Mouse (Mus musculus): Measurements from ENCODE around the gene Cyp4b1. TPM values are rescaled to one million over a fixed set of nuclear protein-coding genes. Genes with fewer than 3 reads are reported as not detected.
"Not testable (repeated sequence)": the region's sequence is repeated elsewhere in the genome, so short reads cannot be mapped to it uniquely, and the experiment has no call there.

The Cyp4b1 gene
- 0.72 and 0.89 TPM in 2 replicates for polyA plus RNA-seq (2012; rRNA removed)

DNA sequence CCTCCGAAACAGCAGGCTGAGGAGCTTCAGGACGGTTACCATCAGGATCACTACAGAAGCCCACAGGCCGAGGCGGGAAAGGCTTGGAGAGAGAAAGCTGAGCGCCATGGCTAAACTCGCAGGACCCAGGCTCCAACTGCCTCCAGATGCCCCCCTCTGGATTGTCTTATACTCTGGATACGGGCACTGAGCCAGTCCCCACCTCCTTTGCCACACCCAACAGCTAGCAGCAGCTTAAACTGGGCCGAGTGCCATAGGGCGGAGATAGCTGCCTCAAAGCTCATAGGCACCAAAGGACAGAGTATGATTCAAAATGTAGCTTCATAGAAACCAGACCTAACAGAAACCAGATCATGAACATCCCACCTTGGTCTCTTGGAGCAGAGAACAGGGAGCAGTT is at the start of gene Cyp4b1:
Gene Cyp4b1 (minus strand): TSS at position 144 of the 400 bp plus-strand sequence.
- TF ChIP-seq CTCF (IDR thresholded peaks at IDR 0.05; ENCODE audit: borderline replicate concordance, extremely low read depth, insufficient read depth, insufficient read length) (no peak), POLR2A (IDR thresholded peaks at IDR 0.05; ENCODE audit: borderline replicate concordance, extremely low read depth, insufficient read depth, insufficient read length, poor library complexity, severe bottlenecking) (no peak)
- DNase-seq (ENCODE audit: low read depth) = peak; percentile 7

DNA sequence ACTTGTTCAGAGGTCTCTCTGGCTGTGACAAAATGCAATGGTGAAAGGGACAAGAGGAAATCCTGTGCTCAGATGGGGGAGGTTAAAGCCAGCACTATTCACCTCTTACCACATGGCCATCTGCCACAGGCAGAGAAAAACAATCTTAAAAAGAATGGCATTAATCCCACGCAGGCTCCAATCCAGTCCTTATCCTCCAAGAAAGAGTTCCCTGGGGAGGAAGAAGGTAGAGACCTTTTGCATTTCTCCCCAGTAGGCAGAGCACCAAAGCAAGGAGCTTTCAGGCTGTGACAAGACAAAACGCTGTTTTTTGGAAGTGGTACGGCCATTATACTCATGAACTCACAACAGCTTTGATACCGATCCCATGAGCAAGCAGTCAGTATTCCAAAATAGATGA is 38.8 kb upstream of the Cyp4b1 start:
- no peak for DNase-seq (ENCODE audit: low read depth)
- TF ChIP-seq POLR2A (IDR thresholded peaks at IDR 0.05; ENCODE audit: borderline replicate concordance, extremely low read depth, insufficient read depth, insufficient read length, poor library complexity, severe bottlenecking) (no peak), CTCF (IDR thresholded peaks at IDR 0.05; ENCODE audit: borderline replicate concordance, extremely low read depth, insufficient read depth, insufficient read length) (no peak)

DNA sequence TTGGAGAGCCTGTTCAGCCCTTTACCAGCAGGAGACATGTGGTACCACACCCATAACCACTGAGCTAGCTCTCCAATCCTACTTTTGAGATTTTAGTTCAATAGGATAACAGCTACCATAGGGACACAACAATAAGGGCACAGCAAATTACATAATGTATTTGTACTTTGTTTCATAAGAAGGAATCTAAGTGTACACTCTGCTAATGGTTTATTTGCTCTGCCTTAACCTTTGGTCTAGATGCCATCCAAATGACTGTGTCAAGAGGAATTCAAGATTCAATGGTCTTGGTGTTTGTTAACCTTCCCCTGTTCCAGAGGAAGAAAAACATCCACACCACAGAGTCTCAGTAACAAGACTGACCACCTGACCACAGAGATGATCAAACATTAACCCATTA is 11.7 kb upstream of the Cyp4b1 start:
- TF ChIP-seq CTCF (IDR thresholded peaks at IDR 0.05; ENCODE audit: borderline replicate concordance, extremely low read depth, insufficient read depth, insufficient read length) (no peak), POLR2A (IDR thresholded peaks at IDR 0.05; ENCODE audit: borderline replicate concordance, extremely low read depth, insufficient read depth, insufficient read length, poor library complexity, severe bottlenecking) (no peak)

DNA sequence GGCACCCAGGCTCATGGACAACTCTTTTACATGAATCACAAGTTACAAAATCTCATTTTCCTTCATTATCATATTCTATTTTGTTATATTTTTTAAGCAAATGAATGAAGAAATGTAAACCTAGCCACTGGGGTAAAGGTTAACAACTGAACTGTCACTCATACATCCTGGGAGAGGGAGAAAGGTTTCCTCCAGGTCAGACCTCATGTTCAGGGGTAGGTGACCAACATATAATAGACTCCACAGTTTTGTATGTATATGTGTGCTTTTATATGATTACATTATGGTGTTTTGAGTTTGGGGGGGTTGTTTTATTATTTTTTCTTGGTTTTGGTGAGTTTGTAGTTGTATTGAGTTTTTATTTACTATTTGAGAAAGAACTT is 10.3 kb upstream of the Cyp4b1 start:
- no peak for DNase-seq (ENCODE audit: low read depth)
- TF ChIP-seq POLR2A (IDR thresholded peaks at IDR 0.05; ENCODE audit: borderline replicate concordance, extremely low read depth, insufficient read depth, insufficient read length, poor library complexity, severe bottlenecking) (no peak), CTCF (IDR thresholded peaks at IDR 0.05; ENCODE audit: borderline replicate concordance, extremely low read depth, insufficient read depth, insufficient read length) (no peak)

More for the DNA sequence above, 11.7 kb upstream of the Cyp4b1 start:
- no peak for DNase-seq (ENCODE audit: low read depth)

DNA sequence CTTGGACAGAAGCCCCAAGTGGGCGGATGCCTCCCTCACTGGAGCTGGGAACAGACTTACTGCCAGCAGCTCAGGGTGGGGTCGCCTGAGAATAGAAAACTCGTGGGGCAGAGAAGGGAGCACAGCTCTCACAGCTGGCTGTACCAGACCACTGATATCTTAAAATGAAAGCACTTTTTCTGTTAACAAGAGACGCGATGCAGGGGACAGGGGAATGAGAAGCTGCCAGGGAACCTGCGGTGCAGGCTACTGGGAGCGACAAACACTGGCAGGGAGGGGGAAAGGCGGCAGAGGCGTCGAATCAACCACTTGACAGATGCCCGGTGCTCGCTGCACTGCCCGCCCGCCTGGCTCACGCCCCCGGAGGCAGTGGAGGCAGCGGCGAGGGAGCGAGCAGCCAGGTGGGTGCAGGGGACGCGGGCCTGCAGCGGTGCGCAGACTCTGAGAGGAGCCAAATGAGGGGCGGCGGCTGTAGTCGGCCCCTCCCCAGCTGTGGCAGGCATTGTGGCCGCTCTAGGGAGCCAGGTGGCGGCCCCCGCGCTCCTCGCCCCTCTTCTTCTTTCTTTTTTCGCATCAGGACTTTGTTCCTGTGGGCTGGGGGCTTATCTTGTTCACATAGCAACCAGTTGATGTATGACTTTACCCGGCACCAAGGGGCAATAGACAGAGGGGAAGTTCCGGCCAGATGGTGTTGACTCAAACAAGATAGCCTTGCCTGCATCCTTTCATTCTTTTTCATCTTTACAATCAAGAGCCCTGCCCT is 9.8 kb upstream of the Cyp4b1 start:
- DNase-seq (ENCODE audit: low read depth) = peak; percentile 55
- TF ChIP-seq CTCF (IDR thresholded peaks at IDR 0.05; ENCODE audit: borderline replicate concordance, extremely low read depth, insufficient read depth, insufficient read length) = no peak

DNA sequence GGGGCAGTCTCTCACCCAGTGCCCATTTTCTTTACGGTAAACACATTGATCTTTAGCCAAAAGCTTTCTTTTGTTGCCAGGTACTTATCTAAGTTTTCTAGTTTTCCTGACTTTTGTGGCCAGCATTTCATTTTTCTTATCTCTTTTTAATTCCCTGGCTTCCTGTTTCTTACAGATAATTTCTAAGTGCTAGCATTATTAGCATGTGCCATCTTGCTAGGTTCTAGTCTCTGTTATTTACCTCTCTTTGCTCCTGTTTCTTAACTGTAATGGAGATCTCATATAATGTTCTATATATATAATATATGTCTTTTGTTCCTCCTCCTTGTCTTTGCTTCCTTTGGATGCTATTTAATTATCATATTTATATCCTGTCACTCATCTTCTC is 9.0 kb upstream of the Cyp4b1 start:
- not testable (repeated sequence) for DNase-seq (ENCODE audit: low read depth)

DNA sequence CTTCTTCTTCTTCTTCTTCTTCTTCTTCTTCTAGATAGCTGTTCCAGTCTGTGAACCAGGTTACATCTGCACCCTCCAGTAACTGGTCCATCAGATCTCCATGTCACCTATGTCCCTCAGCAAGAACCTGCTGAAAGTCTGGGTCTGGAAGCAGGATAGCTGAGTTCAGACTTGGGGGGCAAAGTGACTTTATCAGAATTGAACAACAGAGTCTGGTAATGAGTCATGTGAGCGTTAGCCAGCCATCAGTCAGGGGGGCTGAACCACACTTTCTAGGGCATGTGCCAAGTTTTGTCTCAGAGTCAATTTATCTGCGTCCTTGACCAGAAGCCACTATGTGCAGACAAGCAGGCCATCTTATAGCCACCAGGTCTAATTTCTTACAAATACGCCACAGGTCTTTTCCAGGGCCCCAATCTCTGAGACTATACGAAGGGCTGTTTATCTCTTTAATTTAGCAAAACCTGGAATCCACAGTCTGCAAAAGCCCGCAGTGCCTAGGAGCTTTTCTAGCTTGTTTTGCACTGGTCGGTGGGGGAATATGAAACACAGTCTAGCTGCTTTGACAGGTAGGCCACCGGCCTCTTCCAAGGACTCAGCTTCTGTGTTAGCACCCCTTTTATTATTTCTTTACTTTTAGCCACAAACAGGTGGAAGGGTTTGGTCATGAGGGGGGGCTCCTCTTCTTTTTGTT is 8.5 kb upstream of the Cyp4b1 start:
- not testable (repeated sequence) for DNase-seq (ENCODE audit: low read depth)

DNA sequence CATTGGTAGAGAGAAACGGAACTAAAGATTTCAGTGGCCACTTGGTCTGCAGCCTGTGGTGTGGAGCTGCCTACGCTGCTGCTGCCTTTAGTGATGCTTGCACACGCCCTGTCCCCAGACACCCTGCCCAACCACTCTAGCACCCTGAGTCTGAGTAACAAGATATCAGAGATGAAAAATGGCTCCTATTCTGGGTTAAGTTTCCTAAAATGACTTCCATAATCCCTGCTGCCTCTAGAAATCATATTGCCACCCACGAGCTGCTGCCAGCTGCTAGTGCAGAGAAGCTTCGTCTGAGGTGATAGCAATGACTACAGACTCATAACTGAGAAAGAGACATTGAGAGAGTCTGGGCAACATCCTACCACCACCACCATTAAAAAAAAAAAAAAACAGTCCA is 3.3 kb upstream of the Cyp4b1 start:
- no peak for DNase-seq (ENCODE audit: low read depth)
- TF ChIP-seq POLR2A (IDR thresholded peaks at IDR 0.05; ENCODE audit: borderline replicate concordance, extremely low read depth, insufficient read depth, insufficient read length, poor library complexity, severe bottlenecking) (no peak), CTCF (IDR thresholded peaks at IDR 0.05; ENCODE audit: borderline replicate concordance, extremely low read depth, insufficient read depth, insufficient read length) (no peak)

DNA sequence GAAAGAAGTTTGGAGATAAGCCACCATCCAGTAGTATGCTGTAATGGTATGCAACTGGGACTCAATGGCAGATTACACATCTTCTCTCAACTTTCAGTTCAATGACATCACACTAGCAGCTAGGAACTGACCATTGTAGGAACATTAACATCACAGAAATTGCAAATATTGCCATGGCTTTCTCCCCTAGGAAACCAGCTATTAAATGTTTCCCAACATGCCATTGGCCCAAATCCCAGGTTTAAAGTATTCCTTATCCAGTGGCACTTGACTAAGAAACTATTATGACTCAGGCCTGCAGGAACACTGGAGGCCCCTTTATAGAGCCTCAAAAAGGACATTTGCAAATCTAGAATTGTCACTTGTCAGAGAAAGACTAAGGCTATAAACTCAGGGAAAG is 1.8 kb upstream of the Cyp4b1 start:
- no peak for TF ChIP-seq POLR2A (IDR thresholded peaks at IDR 0.05; ENCODE audit: borderline replicate concordance, extremely low read depth, insufficient read depth, insufficient read length, poor library complexity, severe bottlenecking)
- no peak for TF ChIP-seq CTCF (IDR thresholded peaks at IDR 0.05; ENCODE audit: borderline replicate concordance, extremely low read depth, insufficient read depth, insufficient read length)
- DNase-seq (ENCODE audit: low read depth) = no peak

DNA sequence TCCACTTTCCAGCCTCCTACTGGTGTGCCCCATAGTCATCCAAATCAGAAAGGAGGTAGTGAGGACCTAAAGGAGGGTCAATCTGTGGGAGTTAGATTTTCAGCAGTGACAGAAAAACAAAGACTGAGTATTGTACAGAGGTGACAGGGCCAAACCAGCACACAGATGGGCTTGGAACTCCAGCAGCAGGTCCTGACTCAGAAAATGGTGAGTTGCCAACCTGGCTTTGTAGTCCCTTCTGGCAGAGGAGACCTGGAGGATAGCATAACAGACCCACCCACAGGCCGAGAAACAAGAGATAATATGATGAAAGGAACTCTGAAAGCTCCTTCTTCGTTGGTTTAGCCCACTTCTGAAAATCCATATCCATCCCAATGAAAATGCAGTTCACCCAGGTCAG is 1.2 kb upstream of the Cyp4b1 start:
- DNase-seq (ENCODE audit: low read depth) = no peak
- TF ChIP-seq POLR2A (IDR thresholded peaks at IDR 0.05; ENCODE audit: borderline replicate concordance, extremely low read depth, insufficient read depth, insufficient read length, poor library complexity, severe bottlenecking) (no peak), CTCF (IDR thresholded peaks at IDR 0.05; ENCODE audit: borderline replicate concordance, extremely low read depth, insufficient read depth, insufficient read length) (no peak)

DNA sequence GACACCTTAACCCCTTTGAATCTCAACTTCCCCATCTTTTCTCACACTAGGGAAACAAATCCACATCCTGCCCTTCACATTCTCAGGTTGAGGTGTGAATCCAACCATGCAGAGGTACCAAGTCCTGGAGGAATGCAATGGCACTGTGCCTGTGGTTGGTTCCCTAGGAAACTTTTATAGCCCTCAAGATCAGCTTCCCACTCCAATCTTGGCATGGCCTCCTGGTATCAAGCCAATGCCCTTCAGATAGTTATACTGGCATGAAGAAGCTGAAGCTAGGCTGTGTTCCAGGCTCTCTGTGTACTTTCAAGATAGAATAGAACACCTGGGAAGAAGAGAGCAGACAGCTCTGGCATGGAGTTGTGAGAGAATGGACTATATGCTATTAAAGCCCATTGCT is 2.2 kb downstream of the Cyp4b1 start:
- TF ChIP-seq POLR2A (IDR thresholded peaks at IDR 0.05; ENCODE audit: borderline replicate concordance, extremely low read depth, insufficient read depth, insufficient read length, poor library complexity, severe bottlenecking) (no peak), CTCF (IDR thresholded peaks at IDR 0.05; ENCODE audit: borderline replicate concordance, extremely low read depth, insufficient read depth, insufficient read length) (no peak)
- peak; percentile 11 for DNase-seq (ENCODE audit: low read depth)

DNA sequence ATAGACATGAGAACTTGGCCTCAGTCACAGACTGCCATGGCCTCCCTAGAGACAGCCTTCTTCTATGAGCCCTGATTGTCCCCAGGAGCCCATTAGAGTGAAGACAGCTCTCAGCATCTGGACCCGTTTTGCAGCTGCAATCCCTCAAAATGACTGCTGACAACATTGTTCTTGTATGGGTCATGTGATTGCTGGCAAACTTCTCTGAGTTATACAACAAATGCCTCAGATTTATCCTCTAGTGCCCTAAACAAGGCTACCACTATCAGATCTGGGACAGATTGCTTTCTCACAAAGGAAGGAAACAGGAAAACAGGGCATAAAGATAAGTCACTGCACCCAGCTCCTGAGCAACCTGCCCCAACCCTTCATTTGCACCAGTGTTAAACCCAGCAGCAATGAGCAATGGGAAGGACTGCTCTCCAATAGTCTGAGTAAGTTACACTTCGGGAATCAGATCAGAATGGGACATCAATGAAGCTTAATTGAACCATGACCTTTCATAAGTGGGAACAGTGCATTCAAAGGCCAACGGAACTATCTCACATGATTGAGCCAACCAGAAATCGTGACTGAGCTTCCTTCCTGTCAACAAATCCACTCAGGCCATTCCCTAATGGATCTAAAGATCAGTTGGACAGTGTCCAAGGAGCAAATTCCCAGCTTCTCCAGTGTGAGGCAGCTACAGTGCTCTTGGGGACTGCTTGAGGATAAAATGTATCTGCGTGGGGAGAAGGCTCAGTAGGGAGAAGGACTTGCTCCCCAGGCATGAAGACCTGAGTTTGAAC is 4.4 kb downstream of the Cyp4b1 start:
- no peak for TF ChIP-seq POLR2A (IDR thresholded peaks at IDR 0.05; ENCODE audit: borderline replicate concordance, extremely low read depth, insufficient read depth, insufficient read length, poor library complexity, severe bottlenecking)
- no peak for TF ChIP-seq CTCF (IDR thresholded peaks at IDR 0.05; ENCODE audit: borderline replicate concordance, extremely low read depth, insufficient read depth, insufficient read length)
- DNase-seq (ENCODE audit: low read depth) = no peak

DNA sequence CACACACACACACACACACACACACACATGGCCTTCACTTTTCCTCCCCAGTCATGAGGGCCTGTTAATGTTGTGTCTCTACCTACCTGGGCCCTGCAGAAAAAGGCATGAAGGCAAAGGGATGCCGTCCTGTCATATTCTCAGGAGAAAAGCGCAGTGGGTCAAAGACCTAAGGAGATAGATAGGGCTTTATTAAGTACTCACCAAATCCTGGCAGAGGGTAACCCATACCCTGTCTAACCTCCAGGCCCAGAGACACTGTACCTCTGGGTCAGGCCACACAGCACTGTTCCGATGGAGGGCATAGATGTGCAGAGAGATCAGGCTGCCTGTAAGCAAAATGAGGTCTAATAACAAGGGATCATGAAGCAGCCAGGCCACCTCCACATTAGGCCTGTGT is 22.0 kb downstream of the Cyp4b1 start:
- not testable (repeated sequence) for DNase-seq (ENCODE audit: low read depth)

Measured in brain, embryonic 14.5 days (tissue).